Mouse (Mus musculus) lung, adult 18-20 months (tissue): Measurements from ENCODE around the gene Pnmal1.

ENCODE experiments used
- DNase-seq, 2 experiments: peaks; one replicate each; pipeline ENCODE4 v3.0.0; 2022; ENCODE audit warnings: mixed read lengths in 2 of 2

Pnmal1 gene

DNA sequence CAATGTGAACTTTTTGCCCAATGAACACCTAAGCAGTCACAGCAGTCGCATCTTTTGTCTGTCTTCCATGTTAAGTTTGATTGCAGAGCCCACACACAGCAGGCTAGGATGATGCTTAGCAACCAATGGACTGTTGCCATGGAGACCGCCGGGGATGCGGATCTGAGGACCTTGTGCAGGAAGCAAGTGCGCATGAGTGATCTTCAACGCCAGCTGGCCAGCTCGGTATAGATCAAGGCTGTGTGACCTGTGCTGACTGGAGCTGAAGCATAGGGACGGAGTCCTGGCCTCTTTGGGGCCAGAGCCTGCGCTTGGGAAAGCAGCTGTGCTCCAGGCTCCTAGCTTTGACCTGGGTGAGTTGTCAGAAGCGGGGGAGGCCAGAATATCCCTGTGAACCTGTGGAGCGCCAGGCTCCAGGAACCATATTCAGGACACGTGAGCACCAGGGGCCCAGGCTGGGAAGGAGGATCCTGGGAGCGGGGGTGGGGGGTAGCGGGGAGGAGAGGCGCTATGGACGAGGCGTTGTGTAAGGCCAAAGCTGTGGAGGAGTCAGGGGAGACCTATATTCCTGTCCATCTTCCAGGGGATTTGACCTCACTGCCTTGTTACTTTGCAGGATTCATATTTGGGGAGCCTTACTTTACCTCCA lies at the start of gene Pnmal1:
Gene Pnmal1, plus strand, starts transcription at position 141 of the 649 bp plus-strand sequence.
- no peak for DNase-seq

DNA sequence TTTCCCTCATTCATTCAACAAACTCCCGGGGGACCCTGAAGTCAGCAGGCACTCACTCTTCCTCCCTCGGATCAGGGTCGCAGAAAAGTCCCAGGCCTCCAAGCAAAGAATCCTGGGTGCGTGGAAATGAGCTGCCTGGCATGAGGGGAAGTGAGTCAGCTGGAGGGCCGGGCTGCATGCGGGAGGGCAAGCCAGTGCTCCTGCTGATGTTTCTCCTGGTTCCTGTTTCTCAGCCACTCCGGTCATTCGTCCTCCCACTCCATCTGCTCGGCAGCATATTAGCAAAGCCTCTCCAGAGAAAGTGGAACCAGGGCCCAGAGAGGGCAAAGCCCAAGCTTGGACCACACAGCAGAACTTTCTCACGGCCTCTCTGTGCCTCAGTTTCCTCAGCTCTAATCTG lies 49.6 kb upstream of the Pnmal1 start:
- DNase-seq, result no peak

DNA sequence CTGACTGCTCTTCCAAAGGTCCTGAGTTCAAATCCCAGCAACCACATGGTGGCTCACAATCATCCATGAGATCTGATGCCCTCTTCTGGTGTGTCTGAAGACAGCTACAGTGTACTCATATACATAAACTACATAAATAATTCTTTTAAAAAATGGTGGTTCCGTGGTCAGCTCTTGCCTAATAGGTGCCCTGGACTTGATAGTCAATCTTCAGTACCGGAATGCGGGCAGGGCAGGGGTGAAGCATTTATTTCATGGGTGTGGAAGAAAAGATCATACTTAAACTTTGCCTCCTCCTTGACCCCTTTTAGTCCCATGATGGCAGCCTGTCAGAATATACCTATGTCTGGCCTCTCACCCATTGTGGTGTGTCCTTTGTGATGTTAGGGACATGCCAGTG lies 47.6 kb upstream of the Pnmal1 start:
- no peak for DNase-seq

DNA sequence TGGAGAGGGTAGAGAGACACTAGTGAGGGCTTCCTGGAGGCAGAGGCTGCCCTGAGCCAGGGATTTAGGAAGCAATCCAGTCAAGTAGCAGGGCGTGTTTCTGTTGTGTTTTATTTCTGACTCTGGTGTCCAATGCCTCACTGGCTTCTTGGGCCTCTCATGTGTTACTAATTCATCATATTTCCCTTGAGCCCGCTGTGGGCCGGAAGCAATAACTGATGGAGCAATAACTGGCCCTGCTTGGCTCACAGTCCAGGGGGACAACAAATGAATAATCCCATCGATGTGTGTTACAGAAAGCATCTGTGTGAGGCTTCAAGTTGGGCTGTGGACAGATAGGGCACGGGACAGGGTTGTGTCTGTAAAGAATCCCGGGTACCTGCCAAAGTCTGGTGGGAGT lies 47.1 kb upstream of the Pnmal1 start:
- DNase-seq, result no peak

DNA sequence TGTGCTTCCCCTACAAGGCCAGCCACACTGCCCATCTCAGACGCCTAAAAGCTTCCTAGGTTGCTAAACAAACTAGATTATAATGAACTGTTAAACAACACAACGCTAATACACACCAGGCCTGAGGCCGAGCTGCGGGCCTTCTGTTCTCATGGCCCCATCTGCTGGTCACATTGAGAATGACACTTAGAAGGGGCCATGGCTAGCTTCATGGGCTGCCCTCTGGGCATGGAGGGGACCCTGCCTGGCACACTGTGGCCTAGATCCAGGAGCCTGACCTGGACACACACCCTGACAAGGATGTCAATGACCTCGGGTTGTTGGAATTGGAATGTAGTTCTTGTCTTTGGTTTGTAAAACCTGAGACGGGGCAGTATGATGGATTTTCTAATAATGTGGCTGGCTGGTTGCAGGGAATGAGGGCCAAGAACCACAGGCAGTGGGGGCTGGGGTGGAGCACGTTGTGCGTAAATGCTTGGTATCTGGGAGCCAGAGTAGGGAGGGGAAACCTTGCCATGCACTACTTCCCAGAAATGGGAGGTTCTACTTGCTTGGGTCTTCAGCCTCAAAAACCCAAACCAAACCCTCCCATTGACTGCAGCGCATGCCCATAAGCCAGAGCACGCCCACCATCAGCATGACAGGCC lies 45.5 kb upstream of the Pnmal1 start:
- DNase-seq, result peak; percentile 54 to 62

DNA sequence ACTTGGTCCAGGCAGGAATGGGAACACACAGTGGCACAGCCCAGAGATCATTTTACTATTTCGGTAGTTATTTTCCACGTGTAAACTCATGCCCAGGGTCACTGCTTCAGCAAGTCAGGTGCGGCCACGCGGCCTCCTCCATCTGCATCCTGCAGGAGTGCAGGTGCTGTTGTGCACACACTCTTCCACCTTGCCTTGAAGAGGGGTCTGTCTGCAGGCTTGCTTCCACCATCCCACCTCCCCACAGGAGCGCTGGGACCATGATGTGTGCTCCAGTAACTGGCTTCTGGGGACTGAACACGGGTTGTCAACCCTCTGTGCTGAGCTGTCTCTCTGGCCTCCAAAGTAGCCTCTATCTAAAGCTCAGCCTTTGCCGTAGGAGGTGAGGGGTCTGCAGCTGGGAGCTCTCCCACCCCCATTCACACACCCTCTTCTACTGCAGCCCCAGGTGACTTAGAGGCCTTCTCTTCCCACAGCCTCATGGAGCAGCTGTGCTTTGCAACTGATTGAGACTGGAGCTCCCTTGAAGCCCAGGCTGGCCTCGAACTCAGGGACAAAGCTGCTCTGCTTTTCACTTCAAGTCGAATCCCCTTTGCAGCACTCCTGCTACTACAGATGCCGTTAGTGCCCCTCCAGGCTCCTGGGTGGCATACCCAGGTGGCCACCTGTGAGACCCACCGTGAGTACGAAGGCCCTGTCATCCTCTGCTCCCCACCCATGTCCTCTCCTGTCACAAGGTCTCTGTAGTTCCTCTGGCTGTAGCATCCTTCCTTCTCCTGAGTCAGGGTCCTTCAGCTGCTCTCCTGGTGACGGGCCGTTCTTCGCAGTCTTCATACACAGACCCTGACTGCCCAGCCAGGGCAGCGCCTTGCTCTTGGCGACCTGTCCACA lies 44.8 kb upstream of the Pnmal1 start:
- no peak for DNase-seq

DNA sequence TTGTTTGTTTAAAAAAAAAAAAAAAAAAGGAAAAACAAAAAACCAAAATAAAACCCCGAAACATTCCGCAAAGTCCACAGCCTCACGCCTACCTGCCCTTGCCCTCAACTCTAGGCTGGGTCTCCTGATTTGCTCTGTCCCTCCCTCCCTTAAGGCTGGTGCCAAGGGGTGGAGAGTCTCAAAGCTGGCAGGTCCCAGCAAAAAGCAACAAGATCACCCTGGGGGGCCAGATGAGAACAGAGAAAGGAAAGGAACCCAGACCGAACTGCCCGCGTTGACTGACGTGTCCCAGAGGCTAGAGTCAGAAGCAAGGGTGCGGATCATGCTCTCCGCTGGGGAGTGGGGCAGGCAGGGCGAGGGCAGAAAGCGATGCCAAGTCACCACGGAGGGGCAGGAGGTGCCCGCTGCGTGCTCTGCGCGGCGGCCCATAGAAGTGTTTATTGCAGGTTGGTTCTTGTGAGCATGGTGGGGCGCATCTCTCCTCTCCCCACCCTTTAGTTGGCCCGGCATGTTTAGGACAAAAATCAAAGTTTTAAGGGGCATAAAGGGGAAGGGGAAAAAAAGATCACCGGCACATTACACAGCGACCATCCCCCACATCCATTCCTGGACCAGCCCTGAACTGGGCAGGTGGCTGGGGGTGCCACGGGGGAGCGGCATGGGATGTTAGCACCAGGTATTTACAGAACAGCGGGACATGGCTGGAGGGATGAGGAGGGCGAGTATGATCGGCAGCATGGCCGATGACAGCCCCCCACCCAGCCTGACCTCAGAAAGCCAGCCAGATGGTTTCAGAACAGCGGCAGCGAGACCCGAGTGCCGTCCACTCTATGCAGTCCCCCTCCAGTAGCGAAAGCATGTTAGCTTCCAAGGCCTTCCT lies 43.8 kb upstream of the Pnmal1 start:
- no peak for DNase-seq

DNA sequence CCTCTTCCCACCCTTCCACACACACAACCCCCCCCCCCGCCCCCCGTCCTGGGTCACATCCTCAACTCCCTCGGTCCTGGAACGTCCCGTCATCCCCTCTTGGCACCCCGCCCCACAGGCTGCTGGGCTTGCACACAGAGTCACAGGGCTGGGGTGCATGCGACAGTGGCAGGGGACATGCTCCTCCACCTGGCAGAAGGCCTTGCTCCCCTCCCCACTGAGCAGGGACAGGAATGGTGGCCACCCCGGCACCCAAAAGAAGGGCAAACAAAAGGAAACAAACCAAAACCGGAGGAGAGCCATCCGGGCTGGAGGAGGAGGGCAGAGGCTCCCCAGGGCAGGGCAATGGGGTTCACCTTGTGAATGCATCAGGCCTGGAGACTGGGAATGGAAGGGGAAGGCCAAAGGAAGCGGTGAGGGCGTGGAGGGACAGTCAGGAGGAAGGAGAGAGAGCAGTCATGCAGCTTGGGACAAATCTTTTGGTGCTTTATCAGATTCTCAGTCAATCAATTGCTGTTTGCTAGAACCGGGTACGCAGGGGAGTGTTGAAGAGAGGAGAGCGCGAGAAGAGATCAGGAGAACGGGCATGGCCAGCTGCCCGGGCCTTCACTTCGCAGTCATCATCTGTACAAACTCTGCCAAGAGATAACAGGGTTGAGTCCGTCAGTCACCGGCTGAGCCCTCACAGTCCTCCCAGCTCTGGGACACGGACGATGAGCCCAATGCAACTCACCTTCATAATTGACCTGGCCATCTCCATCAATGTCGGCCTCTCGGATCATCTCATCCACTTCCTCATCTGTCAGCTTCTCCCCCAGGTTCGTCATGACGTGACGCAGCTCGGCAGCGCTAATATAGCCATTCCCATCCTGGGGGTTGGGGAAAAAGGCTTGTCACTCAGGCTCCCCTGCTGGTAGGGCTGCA lies 42.9 kb upstream of the Pnmal1 start:
- DNase-seq, result no peak

DNA sequence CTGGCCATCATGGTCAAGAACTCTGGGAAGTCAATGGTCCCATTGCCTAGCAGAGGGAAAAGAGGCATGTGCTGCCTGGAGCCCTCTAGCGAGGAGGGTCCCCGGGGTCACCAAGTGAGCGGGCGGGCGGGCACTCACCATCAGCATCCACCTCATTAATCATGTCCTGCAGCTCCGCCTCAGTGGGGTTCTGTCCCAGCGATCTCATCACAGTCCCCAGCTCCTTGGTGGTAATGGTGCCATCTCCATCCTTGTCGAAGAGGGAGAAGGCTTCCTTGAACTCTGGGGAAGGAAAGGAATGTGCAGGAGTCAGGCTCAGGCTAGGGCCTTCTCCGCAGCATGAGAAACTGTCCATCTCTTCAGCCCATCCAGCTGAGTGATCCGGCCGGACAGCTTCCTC lies 42.0 kb upstream of the Pnmal1 start:
- DNase-seq, result no peak

DNA sequence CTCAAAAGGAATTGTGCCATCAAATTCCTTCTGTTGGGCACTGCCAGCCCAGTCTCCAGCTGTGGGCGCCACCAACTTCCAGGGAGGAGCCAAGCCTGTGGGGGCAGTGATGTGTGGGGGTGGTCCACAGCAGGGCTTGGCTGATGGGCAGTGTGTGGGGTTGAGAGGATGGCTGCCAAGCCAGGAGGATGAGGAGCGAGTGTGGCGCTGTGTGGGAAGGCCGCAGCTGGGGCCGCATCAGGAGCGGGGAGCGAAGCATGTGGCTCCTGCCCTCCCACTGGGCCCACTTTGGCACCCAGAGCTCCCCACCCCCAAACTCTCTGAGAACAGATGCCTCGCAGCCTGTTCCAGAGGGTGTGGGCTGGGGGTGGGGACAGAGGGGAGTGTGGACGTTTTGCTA lies 41.5 kb upstream of the Pnmal1 start:
- no peak for DNase-seq

DNA sequence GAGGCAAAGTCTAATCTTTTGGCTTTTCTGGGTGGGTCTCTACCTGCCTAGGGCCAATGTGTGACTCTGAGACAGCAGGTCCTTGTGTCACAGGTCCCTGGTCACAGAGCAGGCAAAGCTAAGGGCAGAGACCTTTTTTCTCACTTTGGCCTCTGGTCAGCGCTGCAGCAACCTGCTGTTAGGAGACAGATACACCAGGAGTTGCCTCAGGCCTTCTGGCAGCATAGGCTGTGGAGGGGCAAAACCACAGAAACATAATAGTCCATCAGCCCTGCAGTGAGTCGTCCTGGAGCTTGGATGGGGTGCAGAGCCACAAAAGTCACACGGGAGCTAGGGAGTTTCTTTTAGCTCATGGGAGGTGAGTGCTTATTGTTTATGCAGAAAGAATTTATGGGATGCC lies 40.8 kb upstream of the Pnmal1 start:
- no peak for DNase-seq

DNA sequence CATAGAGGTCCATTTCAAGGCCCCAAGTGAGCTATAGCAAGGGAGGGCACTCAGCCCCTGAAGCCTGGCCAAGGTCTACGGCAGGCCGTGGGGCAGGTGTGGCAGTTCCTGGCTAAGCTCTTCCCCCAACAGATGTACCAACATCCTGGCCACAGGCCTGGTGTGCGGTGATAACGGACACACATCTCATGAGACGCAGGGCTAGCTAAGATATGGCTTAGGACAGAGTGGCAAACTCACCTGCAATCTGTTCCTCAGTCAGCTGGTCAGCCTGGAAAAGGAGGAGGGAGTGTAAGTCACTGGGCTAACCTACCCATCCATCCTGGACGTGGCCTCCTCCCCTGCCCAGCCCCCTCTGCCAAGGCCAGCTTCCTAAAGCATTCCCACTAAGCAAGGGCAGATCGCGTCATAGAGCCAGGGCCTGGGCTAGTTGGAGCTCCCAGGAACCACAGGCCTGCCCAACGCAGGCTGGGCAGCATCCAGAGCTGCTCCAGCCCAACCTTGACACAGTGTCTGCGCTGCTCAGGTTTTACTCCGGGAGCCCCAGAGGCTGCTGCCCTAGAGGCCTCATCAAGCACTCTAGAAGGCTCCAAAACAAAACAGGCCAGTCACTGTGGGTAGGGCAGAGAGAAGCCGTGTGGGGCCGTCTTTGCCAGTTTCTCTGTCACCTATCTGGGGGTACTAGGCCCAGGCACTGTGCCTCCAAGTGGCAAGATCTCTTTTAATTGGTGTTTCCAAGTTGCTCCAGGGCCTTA lies 39.9 kb upstream of the Pnmal1 start:
- no peak for DNase-seq

DNA sequence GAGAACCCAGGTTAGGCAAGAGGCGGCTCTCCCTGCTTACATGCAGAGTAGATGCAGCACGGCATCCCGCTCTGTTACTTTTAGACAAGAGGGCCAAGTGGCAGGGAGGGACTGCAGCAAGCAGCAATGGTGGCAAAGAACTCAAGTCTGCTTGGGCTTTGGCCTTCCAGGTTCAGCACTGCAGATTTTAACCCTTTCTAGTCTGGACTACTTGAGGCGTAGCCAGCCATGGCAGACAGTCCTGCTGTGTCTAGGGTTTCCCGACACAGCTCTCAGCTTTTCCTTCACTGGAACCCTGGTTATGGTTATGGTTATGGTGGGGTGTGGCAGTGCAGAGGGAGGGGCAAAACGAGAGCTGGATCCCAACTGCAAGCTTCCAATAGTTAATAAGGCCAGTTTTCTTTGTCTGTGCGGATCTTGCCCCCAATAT lies 39.3 kb upstream of the Pnmal1 start:
- DNase-seq, result no peak

DNA sequence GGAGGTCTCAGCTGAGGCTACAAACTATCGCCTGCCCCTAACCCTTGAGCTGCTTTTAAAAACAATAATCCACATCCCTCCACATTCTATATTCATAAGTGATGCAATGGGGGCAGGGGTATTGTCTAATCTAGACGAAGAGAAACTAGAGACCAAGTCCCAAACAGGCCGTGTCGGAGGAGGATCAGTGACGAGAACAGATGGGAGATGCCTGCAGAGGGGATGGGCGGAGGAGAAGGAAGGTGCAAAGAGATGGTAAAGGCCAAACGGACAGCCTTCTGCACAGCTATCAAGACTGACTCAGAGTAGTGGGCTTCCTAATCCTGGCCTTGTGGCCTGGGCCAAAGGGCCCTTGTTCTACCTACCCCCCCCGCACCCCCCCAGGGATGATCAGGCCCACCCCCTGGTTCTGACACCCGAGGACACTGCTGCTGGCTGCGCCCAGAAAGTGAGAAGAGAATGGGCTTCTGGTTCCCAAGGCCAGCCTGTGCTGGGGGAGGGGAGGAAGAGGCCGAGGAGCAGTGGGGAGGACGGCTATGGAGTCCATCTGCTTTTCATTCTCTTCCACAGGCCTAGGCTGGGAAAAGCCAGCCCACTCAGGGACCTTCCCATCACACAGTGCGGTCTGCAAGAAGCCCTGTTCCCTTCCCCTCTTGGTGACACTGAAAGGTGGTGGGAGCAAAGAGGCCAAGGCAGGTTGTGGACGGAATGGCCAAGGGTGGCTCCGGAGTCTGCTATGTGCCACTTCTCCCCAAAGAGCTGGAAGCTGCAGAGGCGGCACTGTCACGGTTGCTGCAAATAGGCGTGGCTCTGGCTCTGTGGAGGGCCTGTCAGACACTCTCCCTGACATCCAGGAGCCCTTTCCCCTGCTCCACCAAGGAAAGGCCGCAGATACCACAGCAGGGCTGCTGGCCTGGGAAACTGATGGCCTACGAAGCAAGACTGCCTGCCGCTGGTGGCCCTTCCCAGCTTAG lies 38.4 kb upstream of the Pnmal1 start:
- DNase-seq, result no peak

DNA sequence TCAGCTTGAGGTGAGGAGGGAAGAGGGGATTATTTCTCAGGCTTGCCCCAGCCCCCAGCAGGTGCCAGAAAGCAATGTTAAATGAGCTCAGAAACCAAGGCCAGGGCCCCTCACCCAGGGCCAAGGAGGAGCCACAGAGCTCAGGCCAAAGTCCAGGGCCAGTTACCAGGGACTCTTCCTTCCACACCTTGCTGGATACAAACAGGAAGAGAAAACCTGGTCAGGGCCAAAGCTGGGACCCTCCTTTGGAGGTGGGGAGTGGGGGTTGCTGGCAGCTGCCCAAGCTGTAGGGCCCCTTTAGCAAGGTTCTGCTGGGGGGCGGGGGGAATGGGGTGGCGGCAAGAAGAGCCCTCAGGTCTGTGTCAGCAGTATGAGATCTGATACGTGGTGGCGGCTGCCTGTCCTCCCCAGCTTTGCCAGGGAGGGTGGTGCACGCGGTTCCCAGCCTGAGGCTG lies 37.6 kb upstream of the Pnmal1 start:
- DNase-seq, result no peak

DNA sequence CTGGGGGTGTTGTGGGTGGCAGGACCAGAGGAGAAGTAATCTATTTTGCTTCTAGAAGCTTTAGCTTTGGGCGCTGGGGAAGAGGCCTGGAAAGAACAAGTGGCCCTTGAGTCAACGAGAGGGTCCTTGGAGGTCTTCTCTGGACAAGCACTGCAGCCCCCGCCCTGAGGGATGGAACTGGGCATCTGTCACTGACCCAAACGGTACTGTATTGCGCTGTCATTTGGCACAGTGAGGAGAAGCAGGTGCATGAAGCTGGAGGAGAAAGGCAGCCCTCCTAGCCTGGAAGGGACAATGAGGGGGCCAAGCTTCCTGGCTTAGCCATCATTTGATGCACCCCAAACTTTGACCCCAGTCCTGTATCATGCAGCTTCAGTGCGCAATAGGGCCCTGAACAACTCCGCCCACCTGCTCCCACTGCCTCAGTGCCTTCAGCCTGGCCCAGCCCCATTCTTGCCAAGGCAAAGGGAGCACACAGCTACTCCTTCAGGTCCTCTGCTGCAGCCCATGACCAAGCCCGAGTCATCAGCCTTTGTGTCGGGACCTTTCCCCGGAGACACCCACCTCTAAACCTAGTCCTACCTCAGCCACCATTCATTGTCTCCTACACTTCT lies 37.0 kb upstream of the Pnmal1 start:
- DNase-seq, result no peak

DNA sequence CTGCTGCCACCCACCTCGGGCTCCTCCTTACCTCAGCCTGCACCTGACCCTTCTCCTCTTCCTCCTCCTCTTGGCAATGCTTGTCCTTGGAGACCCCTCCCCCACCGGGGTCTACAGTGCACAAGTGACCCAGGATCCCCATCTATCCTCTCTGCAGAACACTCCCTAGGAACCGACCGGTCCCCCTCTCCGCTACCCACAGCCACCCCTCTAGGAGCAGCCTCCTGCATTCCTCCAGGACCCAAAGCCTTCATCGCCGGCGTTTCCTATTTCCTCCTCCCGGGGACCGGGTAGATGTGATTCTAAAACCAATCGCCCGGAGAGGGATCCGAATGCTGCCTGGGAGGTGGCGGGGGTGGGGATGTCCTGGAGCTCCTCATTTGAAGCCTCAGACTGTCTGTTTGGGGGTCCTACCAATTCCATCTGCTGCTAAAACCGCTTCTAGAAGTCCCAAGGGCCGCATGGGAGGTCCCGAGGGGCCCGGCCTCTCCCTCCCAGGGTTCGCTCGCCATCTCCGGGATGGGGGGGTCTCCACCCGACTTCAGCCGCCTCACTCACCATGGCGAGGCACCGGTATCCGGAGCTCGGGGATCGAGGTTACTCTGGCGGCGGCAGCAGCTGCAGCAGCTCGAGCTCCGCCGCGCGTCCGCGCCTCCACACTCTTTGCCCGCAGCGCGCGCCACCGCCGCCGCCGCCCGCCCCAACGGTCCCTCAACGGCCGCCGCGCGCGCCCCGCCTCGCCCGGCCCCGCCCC lies 36.0 kb upstream of the Pnmal1 start:
- DNase-seq, result peak in 1 of 2 experiments; percentile 44
